Mouse (Mus musculus) CH12F3 (cell line): Measurements from ENCODE around the gene Inpp5b.
"Not testable (repeated sequence)": the region's sequence is repeated elsewhere in the genome, so short reads cannot be mapped to it uniquely, and the experiment has no call there.

ENCODE experiments used
- in situ Hi-C: fragments of 300-500 bp; cut with MboI; formaldehyde crosslinking; loops from 2 replicates; pipeline ENCODE4 v1.14.3; 2020; ENCODE audit warnings: low sequenced_read_pairs

The Inpp5b gene

GRCm38 (mm10) chr4:124708518-124709477 is 32.9 kb upstream of the Inpp5b start:
- in situ Hi-C loops = no loop called here

GRCm38 (mm10) chr4:124709961-124710446 is 31.6 kb upstream of the Inpp5b start:
- in situ Hi-C loops = no loop called here

GRCm38 (mm10) chr4:124710776-124711291 is 30.8 kb upstream of the Inpp5b start:
- in situ Hi-C loops = no loop called here

DNA sequence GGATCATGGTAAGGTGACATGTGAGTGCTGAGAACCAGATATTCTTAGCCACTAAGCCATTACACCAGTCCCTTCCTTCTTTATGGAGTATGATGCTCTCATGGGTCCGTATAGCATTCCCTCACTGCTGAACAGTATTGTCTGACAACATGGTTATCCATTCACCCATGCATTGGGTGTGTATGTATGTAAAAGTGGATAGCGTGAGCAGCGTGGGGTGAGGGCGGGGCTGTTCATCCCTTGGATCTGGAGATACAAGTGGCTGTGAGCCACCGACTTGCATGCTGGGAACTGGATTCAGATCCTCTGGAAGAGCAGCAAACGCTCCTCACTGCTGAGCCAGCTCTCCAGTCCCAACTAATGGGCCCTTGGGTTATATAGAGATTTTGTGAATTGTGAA is 29.0 kb upstream of the Inpp5b start:
- in situ Hi-C loops = no loop called here

DNA sequence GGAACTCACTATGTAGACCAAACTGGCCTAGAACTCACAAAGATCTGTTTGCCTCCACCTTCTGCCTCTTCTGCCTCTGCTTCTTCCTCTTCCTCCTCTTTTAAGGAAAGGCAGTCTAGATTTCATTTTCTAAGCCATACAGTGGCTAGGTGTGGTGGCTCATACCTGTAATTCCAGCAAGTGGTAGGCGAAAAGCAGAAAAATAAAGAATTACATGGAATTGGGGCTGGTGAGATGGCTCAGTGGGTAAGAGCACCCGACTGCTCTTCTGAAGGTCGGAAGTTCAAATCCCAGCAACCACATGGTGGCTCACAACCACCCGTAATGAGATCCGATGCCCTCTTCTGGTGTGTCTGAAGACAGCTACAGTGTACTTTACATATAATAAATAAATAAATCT is 27.8 kb upstream of the Inpp5b start:
- in situ Hi-C loops = not testable (repeated sequence)

DNA sequence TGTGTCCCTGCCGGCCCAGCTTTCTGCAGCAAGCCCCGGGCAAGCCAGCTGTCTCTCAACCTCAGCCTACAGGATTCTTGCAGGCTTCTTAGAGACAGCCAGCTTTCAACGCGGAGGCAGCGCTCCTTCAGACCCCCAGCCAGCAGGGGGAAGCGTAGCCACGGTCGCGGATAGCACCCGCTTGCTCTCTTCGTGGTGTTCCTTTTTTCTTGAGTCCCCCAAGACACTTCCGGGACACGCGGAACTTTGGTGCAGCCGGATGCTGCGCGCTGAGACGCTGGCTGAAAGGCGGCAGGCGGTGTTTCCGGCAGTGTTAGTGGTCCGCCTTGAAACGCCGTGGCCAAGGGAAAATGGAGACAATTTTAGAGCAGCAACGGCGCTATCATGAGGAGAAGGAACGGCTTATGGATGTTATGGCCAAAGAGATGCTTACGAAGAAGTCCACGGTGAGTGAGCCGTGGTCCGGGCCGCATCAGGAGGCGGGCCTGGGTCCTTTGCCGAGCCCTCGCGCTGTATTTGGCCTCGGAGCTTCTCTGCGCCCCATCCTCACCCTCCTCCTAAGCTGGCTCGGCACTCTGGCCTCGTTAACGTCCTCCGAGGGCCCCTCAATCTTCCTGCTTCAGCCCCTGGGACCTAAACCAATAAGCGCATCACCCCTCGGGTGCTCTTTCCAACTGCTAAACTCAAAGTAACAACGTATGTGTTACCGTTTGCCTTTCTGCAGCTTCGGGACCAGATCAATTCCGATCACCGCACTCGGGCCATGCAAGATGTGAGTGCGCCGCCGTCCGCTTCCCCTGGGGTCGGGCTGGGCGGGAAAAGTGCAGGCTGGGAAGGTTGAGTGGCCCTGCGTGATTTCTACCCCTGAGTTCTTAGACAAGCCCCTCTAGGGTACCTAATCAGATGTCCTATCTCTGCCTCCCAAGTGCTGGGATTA is 26.8 kb upstream of the Inpp5b start, which contains the start of gene Sf3a3:
Sf3a3 (plus strand) TSS at position 232 of the 937 bp plus-strand sequence.
- in situ Hi-C loops = no loop called here

GRCm38 (mm10) chr4:124719101-124719500 is 22.5 kb upstream of the Inpp5b start:
- in situ Hi-C loops = no loop called here

- in situ Hi-C loops = no loop called here
These were observed 15.5 kb upstream of the Inpp5b start for GRCm38 (mm10) chr4:124726121-124726520.

- in situ Hi-C loops = no loop called here
These were observed 4.7 kb upstream of the Inpp5b start for GRCm38 (mm10) chr4:124736952-124737351.

GRCm38 (mm10) chr4:124737486-124737885 is 4.2 kb upstream of the Inpp5b start:
- in situ Hi-C loops = no loop called here

GRCm38 (mm10) chr4:124738013-124738412 is 3.6 kb upstream of the Inpp5b start:
- in situ Hi-C loops = no loop called here

GRCm38 (mm10) chr4:124738783-124739182 is 2.9 kb upstream of the Inpp5b start:
- in situ Hi-C loops = no loop called here

DNA sequence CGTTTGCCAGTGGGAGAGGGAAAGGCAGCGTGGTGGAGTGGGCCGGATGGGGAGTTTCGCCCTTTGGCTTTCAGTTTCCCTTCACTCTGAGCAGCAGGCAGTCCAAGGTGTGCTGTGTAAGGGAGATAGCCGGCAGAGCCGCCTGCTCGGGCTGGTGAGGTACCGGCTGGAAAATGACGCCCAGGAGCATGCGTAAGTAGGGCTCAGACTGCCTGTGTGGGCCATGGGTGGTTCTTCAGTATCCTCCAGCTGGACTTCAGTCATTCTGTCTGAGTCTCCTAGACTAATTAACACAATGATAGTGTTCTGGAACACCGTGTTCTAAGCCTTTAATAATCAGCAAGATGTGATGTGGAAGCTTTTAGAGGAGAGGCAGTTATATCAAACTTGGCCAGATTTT is 1.2 kb downstream of the Inpp5b start:
- in situ Hi-C loops = no loop called here

DNA sequence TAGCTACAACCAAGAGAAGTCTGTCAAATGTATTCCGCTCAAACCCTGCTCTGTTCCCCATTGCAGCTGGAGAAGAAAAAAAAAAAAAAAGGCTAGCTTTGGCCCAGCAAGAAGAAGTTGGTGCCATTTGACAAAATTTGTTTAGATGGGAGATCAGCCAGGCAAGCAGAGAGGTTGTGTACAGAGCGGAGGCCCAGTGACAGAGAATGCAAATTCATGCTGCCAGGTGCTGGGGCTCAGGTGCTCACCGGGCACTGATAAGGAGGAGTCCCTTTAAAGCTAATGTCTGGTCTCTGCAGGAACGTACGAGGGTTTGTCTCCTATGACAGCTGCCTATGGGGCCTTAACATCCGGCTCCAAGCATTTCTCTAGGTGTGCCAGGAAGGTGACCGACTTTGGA is 4.9 kb downstream of the Inpp5b start:
- in situ Hi-C loops = no loop called here

- in situ Hi-C loops = no loop called here
These were observed 6.2 kb downstream of the Inpp5b start for GRCm38 (mm10) chr4:124747851-124748250.

DNA sequence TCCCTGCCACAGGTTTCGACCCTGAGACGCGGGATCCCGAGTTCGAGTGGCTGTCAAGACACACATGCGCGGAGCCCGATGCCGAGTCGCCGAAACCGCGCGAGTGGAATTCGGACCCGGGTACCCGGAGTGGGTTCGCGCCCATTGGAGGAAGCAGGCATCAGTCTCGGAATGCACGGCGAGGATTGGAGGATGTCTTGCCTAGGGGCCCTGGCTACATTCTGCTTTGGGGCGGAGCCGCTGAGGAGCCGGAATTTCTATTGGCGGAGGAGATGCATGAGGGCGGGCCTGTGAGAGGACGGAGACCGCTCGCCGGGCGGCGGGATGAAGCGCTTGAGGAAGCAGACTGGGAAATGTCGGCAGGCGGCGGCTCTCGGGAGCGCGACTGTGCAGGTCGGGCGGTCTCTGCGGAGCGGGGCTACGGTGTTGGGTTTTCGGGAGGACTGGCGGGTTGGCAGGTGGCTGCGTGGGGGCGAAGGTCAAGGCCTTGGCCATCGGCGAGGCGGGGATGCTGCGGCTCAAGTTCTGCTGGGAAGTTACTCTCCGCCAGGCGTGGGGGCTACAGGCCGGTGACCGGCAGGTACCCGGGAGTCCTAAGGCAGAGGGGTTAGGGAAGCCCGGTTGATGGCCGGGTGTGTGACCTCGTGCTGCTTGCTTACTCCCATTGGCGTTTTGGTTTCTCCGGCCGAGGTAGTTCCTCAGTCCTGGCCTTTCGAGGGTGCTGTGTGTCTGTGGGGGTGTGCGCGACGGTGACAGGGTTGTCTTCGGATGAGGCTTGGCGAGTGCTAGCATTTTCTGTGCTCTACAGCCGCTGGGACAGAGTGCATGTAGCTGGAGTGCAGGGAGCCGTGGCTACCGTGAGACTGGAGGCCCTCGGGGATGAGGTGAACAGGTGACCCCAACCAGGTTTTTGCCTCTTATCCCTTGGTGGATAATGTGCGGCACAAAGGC is 9.9 kb downstream of the Inpp5b start:
- in situ Hi-C loops = no loop called here

DNA sequence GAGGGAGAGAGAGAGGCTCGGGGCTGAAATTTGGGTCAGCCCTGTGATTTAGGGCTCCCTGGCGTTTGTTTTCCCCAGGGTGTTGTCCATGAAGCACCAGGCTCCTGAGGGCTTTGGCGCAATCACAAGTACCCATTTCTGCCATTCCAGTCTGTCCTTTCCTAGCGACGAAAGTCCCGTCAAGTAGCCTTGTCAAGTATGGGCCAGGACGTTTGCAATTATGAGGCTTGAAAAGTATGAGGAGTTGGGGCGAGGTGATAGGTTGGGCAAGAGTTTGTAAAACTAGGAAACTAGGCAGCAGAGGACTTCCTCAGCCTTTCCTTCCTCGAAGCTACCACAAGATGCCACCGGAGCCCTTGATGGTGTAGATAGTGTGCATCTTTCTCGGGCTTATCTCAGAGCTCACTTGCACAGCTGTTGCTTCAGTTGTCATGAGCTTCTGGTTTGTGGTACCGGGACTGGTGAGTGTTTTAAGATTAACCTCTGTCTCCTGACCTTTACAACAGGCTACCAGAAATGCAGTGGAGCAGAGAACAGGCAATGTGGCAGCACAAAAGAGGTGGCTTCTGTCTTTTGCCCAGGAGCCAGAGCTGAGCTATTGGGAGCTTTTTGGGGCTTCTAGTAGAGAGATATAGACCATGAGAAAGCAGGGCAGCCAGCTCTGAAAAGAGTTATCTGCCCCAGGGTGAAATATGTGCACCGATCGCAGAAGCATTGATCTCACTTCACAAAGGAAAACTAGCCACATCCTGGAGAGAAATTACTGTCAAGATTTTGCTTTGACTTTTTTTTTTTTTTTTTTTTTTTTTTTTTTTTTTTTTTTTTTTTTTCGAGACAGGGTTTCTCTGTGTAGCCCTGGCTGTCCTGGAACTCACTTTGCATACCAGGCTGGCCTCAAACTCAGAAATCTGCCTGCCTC is 10.9 kb downstream of the Inpp5b start:
- in situ Hi-C loops = no loop called here

DNA sequence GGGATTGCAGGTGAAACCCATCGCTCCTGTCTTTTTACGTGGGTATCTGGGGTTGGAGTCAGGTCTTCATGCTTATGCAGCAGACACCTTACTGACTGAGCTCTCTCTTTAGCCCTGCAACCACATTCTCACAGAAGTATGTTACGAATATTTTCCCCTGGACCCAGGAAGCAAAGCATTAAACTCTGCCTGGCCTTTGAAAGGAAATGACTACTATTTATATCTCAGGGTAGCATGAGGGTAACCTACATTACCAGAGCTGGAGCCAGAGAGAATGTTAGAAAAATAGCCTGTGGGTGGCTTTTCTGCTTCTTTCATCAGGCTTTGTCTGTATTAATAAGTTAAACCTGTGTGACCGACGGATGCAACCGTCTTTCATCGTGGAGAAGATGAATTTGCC is 13.9 kb downstream of the Inpp5b start:
- in situ Hi-C loops = no loop called here

DNA sequence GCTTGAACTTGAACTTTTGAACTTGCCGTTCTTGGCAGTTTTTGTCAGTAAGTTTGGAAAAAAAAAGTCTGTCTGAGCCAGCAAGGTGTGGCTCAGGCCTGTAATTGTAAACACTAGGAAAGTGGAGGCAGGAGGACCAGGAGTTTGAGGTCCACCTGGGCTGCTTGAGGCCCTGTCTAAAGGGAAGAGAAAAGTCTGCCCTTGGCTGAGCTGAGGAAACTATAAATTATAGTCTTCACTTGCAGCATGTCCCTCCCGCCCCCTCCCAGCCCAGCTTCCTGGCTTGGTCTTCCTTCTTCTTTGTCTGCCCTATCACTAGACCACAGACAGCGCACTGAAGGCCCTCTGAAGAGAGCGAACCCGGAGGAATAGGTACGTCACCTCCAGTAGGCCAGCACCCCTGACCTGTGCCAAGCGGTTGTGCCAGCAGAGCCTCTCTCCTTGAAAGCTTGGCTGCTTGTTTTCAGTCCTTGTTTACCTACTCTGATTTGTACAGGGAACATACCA is 17.7 kb downstream of the Inpp5b start:
- in situ Hi-C loops = no loop called here
